Mouse (Mus musculus) myocyte (in vitro differentiated cells): ENCODE measurements at regions not wholly inside any gene's neighbourhood (a gene's known extent, or its start where the extent isn't known, plus 50 kb on each side); places are given as distances from the start of the nearest gene placed in this dataset.

Experiments
- H3K27me3 ChIP-seq: one replicate; pipeline ENCODE4 v1.6.1; 2011; ENCODE audit not compliant: control insufficient read depth, insufficient read depth, insufficient read length
- H3K36me3 ChIP-seq: one replicate; pipeline ENCODE4 v1.6.1; 2011; ENCODE audit not compliant: control insufficient read depth, insufficient read depth
- H3K4me2 ChIP-seq: one replicate; pipeline ENCODE4 v1.6.1; 2011; ENCODE audit warnings: low read depth, control low read depth
- H3K4me3 ChIP-seq: one replicate; pipeline ENCODE4 v1.5.1; 2011; ENCODE audit warnings: mild to moderate bottlenecking, control low read depth, moderate library complexity
- H3K79me2 ChIP-seq: one replicate; pipeline ENCODE4 v1.6.1; 2011; ENCODE audit not compliant: control insufficient read depth, insufficient read depth
- H3ac ChIP-seq: one replicate; pipeline ENCODE4 v1.6.1; 2011; ENCODE audit not compliant: control insufficient read depth, insufficient read length
- CEBPB ChIP-seq: IDR thresholded peaks from 2 replicates; pipeline ENCODE4 v1.6.1; 2011; ENCODE audit warnings: mild to moderate bottlenecking, moderate library complexity; ENCODE audit not compliant: poor library complexity, insufficient read depth, severe bottlenecking
- E2F4 ChIP-seq: IDR thresholded peaks from one replicate; pipeline ENCODE4 v1.6.1; 2011; ENCODE audit warnings: mild to moderate bottlenecking, control low read depth, moderate library complexity; ENCODE audit not compliant: insufficient read depth
- MAX ChIP-seq: IDR thresholded peaks from one replicate; pipeline ENCODE4 v1.6.1; 2011; ENCODE audit warnings: low read depth, mild to moderate bottlenecking, control low read depth
- MYOD1 ChIP-seq, 3 experiments: IDR thresholded peaks; one replicate each; pipeline ENCODE4 v1.6.1; 2011; ENCODE audit warnings: control low read depth in 2 of 3, low read depth in 2 of 3, mild to moderate bottlenecking in 2 of 3, moderate library complexity in 1 of 3; ENCODE audit not compliant: insufficient read length in 2 of 3, control insufficient read depth in 1 of 3
- MYOG ChIP-seq, 3 experiments: IDR thresholded peaks; one replicate each; pipeline ENCODE4 v1.6.1; 2011; ENCODE audit warnings: control low read depth in 2 of 3, low read depth in 2 of 3, mild to moderate bottlenecking in 2 of 3; ENCODE audit not compliant: insufficient read length in 2 of 3, control insufficient read depth in 1 of 3, insufficient read depth in 1 of 3
- POLR2A ChIP-seq: IDR thresholded peaks from one replicate; pipeline ENCODE4 v1.6.1; 2011; ENCODE audit warnings: low read depth, mild to moderate bottlenecking, control low read depth, moderate library complexity; ENCODE audit not compliant: insufficient read length
- POLR2AphosphoS2 ChIP-seq: IDR thresholded peaks from one replicate; pipeline ENCODE4 v1.6.1; 2011; ENCODE audit warnings: low read depth, control low read depth; ENCODE audit not compliant: insufficient read length
- REST ChIP-seq: IDR thresholded peaks from one replicate; pipeline ENCODE4 v1.6.1; 2011; ENCODE audit warnings: mild to moderate bottlenecking, control low read depth, moderate library complexity; ENCODE audit not compliant: insufficient read depth, insufficient read length
- SRF ChIP-seq: IDR thresholded peaks from one replicate; pipeline ENCODE4 v1.6.1; 2011; ENCODE audit warnings: low read depth; ENCODE audit not compliant: control insufficient read depth, insufficient read length
- TCF12 ChIP-seq: IDR thresholded peaks from one replicate; pipeline ENCODE4 v1.6.1; 2011; ENCODE audit warnings: mild to moderate bottlenecking, control low read depth; ENCODE audit not compliant: poor library complexity, insufficient read depth, severe bottlenecking
- TCF3 ChIP-seq: IDR thresholded peaks from one replicate; pipeline ENCODE4 v1.6.1; 2011; ENCODE audit warnings: low read depth, control low read depth; ENCODE audit not compliant: insufficient read length
- USF1 ChIP-seq: IDR thresholded peaks from one replicate; pipeline ENCODE4 v1.6.1; 2011; ENCODE audit warnings: low read depth, mild to moderate bottlenecking, control low read depth, moderate library complexity

GRCm38 (mm10) chr6:140108083-140108482 is 66.8 kb upstream of the Plcz1 start:
- no peak overlapping the region for H3K4me2 ChIP-seq
- H3ac ChIP-seq = no peak overlapping the region
- no peaks in the 10 kb centered on the region for H3K79me2 ChIP-seq
- no peak for TF ChIP-seq MYOD1 (IDR thresholded peaks at IDR 0.05; ENCODE audit: control insufficient read depth in 1 of 3, insufficient read length in 2 of 3, low read depth in 2 of 3)
- no peak for TF ChIP-seq TCF3
- no peak for TF ChIP-seq POLR2AphosphoS2
- TF ChIP-seq CEBPB = no peak
- no peak for TF ChIP-seq REST
- no peak for TF ChIP-seq MYOG (IDR thresholded peaks at IDR 0.05; ENCODE audit: control insufficient read depth in 1 of 3, insufficient read depth in 1 of 3, insufficient read length in 2 of 3, low read depth in 2 of 3)
- no peak for TF ChIP-seq MAX
- TF ChIP-seq POLR2A = no peak
- no peak for TF ChIP-seq E2F4
- TF ChIP-seq SRF = no peak
- no peak for TF ChIP-seq USF1
- no peak for TF ChIP-seq TCF12
- H3K36me3 ChIP-seq = no peaks in the 10 kb centered on the region
- H3K27me3 ChIP-seq = no peaks in the 10 kb centered on the region
- no peak overlapping the region for H3K4me3 ChIP-seq

GRCm38 (mm10) chr6:140107628-140108027 is 66.4 kb upstream of the Plcz1 start:
- H3K4me3 ChIP-seq = no peak overlapping the region
- no peak overlapping the region for H3ac ChIP-seq
- H3K4me2 ChIP-seq = no peak overlapping the region
- no peaks in the 10 kb centered on the region for H3K79me2 ChIP-seq
- TF ChIP-seq MYOD1 (IDR thresholded peaks at IDR 0.05; ENCODE audit: control insufficient read depth in 1 of 3, insufficient read length in 2 of 3, low read depth in 2 of 3) (no peak), MYOG (IDR thresholded peaks at IDR 0.05; ENCODE audit: control insufficient read depth in 1 of 3, insufficient read depth in 1 of 3, insufficient read length in 2 of 3, low read depth in 2 of 3) (no peak), TCF12 (no peak), TCF3 (no peak), REST (no peak), SRF (no peak), MAX (no peak), CEBPB (no peak), POLR2A (no peak), USF1 (no peak), POLR2AphosphoS2 (no peak), E2F4 (no peak)
- no peaks in the 10 kb centered on the region for H3K36me3 ChIP-seq
- H3K27me3 ChIP-seq = no peaks in the 10 kb centered on the region

- Histone ChIP-seq H3K36me3 (no peaks in the 10 kb centered on the region), H3K4me3 (no peak overlapping the region), H3ac (no peak overlapping the region), H3K27me3 (no peaks in the 10 kb centered on the region), H3K4me2 (no peak overlapping the region), H3K79me2 (no peaks in the 10 kb centered on the region)
- TF ChIP-seq REST = no peak
- TF ChIP-seq E2F4 = no peak
- no peak for TF ChIP-seq TCF3
- TF ChIP-seq POLR2A = no peak
- no peak for TF ChIP-seq USF1
- no peak for TF ChIP-seq SRF
- no peak for TF ChIP-seq MYOG (IDR thresholded peaks at IDR 0.05; ENCODE audit: control insufficient read depth in 1 of 3, insufficient read depth in 1 of 3, insufficient read length in 2 of 3, low read depth in 2 of 3)
Measured at GRCm38 (mm10) chr6:140106141-140106540, 64.9 kb upstream of the Plcz1 start.

DNA sequence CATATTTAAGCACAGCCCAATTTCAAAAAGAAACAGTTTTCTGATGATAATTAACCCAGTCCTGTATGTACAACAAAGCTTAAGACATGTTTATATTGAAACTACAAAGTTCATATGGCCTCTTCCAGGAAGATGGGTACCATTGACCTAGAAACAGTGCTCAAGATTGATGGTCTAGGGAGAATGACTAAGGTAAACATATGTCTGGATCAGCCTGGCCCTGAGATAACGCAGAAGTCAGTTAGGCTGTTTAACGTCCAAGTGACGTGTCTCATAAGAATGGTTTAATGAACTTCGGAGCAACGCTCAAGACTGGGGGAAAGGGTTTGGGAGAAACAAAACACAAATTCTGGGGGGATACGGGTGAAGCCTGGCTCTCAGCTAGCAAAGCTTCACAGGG is 60.8 kb upstream of the Plcz1 start:
- TF ChIP-seq POLR2AphosphoS2 = no peak
- H3K79me2 ChIP-seq = no peaks in the 10 kb centered on the region
- H3ac ChIP-seq = no peak overlapping the region
- no peak overlapping the region for H3K4me3 ChIP-seq
- no peaks in the 10 kb centered on the region for H3K36me3 ChIP-seq
- no peaks in the 10 kb centered on the region for H3K27me3 ChIP-seq
- H3K4me2 ChIP-seq = no peak overlapping the region

- Histone ChIP-seq H3K4me3 (no peak overlapping the region), H3K79me2 (no peaks in the 10 kb centered on the region), H3ac (no peak overlapping the region), H3K4me2 (no peak overlapping the region), H3K27me3 (no peaks in the 10 kb centered on the region), H3K36me3 (no peaks in the 10 kb centered on the region)
- TF ChIP-seq SRF (no peak), MYOG (IDR thresholded peaks at IDR 0.05; ENCODE audit: control insufficient read depth in 1 of 3, insufficient read depth in 1 of 3, insufficient read length in 2 of 3, low read depth in 2 of 3) (no peak), MAX (no peak), POLR2A (no peak), E2F4 (no peak), TCF3 (no peak), USF1 (no peak), REST (no peak), TCF12 (no peak), CEBPB (no peak), MYOD1 (IDR thresholded peaks at IDR 0.05; ENCODE audit: control insufficient read depth in 1 of 3, insufficient read length in 2 of 3, low read depth in 2 of 3) (no peak), POLR2AphosphoS2 (no peak)
Measured at GRCm38 (mm10) chr6:140095416-140095815, 54.2 kb upstream of the Plcz1 start.
